Mouse (Mus musculus) frontal cortex, postnatal 14 days (tissue): ENCODE data around the gene Slc25a19.

Source experiments
- DNase-seq, 2 experiments: peaks; one replicate each; pipeline ENCODE4 v3.0.0; 2022; ENCODE audit warnings: low spot score in 2 of 2

Gene Slc25a19

GRCm38 (mm10) chr11:115618001-115618400 is 10.1 kb downstream of the Slc25a19 start:
- DNase-seq, result no peak

- DNase-seq, result no peak
Observed at GRCm38 (mm10) chr11:115616893-115617292, 11.2 kb downstream of the Slc25a19 start.

GRCm38 (mm10) chr11:115616371-115616770 is 11.7 kb downstream of the Slc25a19 start:
- no peak for DNase-seq

GRCm38 (mm10) chr11:115615875-115616274 is 12.2 kb downstream of the Slc25a19 start:
- no peak for DNase-seq

GRCm38 (mm10) chr11:115615108-115615825 is 12.8 kb downstream of the Slc25a19 start:
- no peak for DNase-seq

- no peak for DNase-seq
Observed at GRCm38 (mm10) chr11:115614346-115615107, 13.6 kb downstream of the Slc25a19 start.

GRCm38 (mm10) chr11:115613138-115613945 is 14.8 kb downstream of the Slc25a19 start:
- no peak for DNase-seq

- DNase-seq, result peak; percentile 75 to 76
Observed at GRCm38 (mm10) chr11:115612410-115613137, 15.5 kb downstream of the Slc25a19 start, which contains the start of gene Mif4gd. Gene Mif4gd, minus strand, starts transcription at chr11:115612969.

GRCm38 (mm10) chr11:115612059-115612409 is 16.1 kb downstream of the Slc25a19 start:
- peak; percentile 53 to 58 for DNase-seq

- DNase-seq, result no peak
Observed at GRCm38 (mm10) chr11:115611173-115611572, 16.9 kb downstream of the Slc25a19 start.

GRCm38 (mm10) chr11:115609576-115609975 is 18.5 kb downstream of the Slc25a19 start:
- DNase-seq, result no peak

- DNase-seq, result peak; percentile 44 to 46
Observed at GRCm38 (mm10) chr11:115608421-115609399, 19.4 kb downstream of the Slc25a19 start.

GRCm38 (mm10) chr11:115606733-115607132 is 21.4 kb downstream of the Slc25a19 start:
- no peak for DNase-seq

GRCm38 (mm10) chr11:115604304-115604696 is 23.8 kb downstream of the Slc25a19 start:
- no peak for DNase-seq

GRCm38 (mm10) chr11:115603476-115604303 is 24.4 kb downstream of the Slc25a19 start, which contains the start of the genes Mrps7 and Gga3:
Gene Mrps7, plus strand, starts transcription at chr11:115603925.
Gene Gga3, minus strand, starts transcription at chr11:115604051.
- DNase-seq, result peak; percentile 79 to 81

GRCm38 (mm10) chr11:115603128-115603475 is 25.0 kb downstream of the Slc25a19 start:
- no peak for DNase-seq

- DNase-seq, result no peak
Observed at GRCm38 (mm10) chr11:115601174-115601573, 26.9 kb downstream of the Slc25a19 start.

- DNase-seq, result no peak
Observed at GRCm38 (mm10) chr11:115600743-115601142, 27.4 kb downstream of the Slc25a19 start.

GRCm38 (mm10) chr11:115599722-115600121 is 28.4 kb downstream of the Slc25a19 start:
- DNase-seq, result no peak
